Mouse (Mus musculus): Measurements from ENCODE around the gene Zmynd8.

GRCm38 (mm10) chr2:165854207-165854968, 44.4 kb downstream of the Zmynd8 start:
- TF ChIP-seq CTCF (IDR thresholded peaks at IDR 0.05; ENCODE audit: insufficient read depth, low read length): no peak
- TF ChIP-seq POLR2A (IDR thresholded peaks at IDR 0.05; ENCODE audit: borderline replicate concordance, extremely low read depth, low read depth, low read length): no peak
